Mouse (Mus musculus) MEL (cell line): Measurements from ENCODE around the gene Mcm2. TPM values are rescaled to one million over a fixed set of nuclear protein-coding genes. Genes with fewer than 3 reads are reported as not detected.
A peak's percentile ranks its signal among the peaks of the same experiment; 100 is the strongest.

ENCODE experiments used
- DNase-seq: peaks from one replicate; pipeline ENCODE4 v3.0.0; 2011; ENCODE audit warnings: low read depth, low spot score
- H3K27ac ChIP-seq: 2 replicates; pipeline ENCODE4 v1.5.1; 2012; ENCODE audit warnings: low read depth, mild to moderate bottlenecking, control low read depth, low read length, moderate library complexity; ENCODE audit not compliant: control insufficient read depth
- H3K27me3 ChIP-seq, 2 experiments: fragments of 150-350 bp in 1 of 2; sonication (generic) in 1 of 2; 2 replicates each; pipeline ENCODE4 v1.6.1; 2012; ENCODE audit warnings: low read length in 2 of 2, mild to moderate bottlenecking in 2 of 2, improper control_type of control experiment in 1 of 2, moderate library complexity in 1 of 2; ENCODE audit not compliant: insufficient read depth in 2 of 2, control insufficient read depth in 1 of 2
- H3K36me3 ChIP-seq, 2 experiments: 2 replicates each; pipeline ENCODE4 v1.6.1; 2012 to 2014; ENCODE audit warnings: low read length in 2 of 2, improper control_type of control experiment in 1 of 2, inconsistent platforms in 1 of 2, mild to moderate bottlenecking in 1 of 2; ENCODE audit not compliant: insufficient read depth in 2 of 2, control insufficient read depth in 1 of 2
- H3K4me1 ChIP-seq, 2 experiments: fragments of 150-350 bp in 1 of 2; sonication (generic) in 1 of 2; 2 replicates each; pipeline ENCODE4 v1.6.1; 2012; ENCODE audit warnings: low read length in 2 of 2, improper control_type of control experiment in 1 of 2, mild to moderate bottlenecking in 1 of 2; ENCODE audit not compliant: insufficient read depth in 2 of 2, control insufficient read depth in 1 of 2
- H3K4me3 ChIP-seq, 2 experiments: fragments of 150-350 bp in 1 of 2; sonication (generic) in 1 of 2; 2 replicates each; pipeline ENCODE4 v1.5.1; 2012; ENCODE audit warnings: low read depth in 2 of 2, low read length in 2 of 2, mild to moderate bottlenecking in 2 of 2, moderate library complexity in 2 of 2, control low read depth in 1 of 2, improper control_type of control experiment in 1 of 2; ENCODE audit not compliant: control insufficient read depth in 1 of 2, insufficient read depth in 1 of 2
- H3K79me2 ChIP-seq: 2 replicates; pipeline ENCODE4 v1.6.1; 2012; ENCODE audit warnings: mild to moderate bottlenecking, low read length, moderate library complexity; ENCODE audit not compliant: control insufficient read depth, poor library complexity, insufficient read depth
- H3K9ac ChIP-seq: 2 replicates; pipeline ENCODE4 v1.6.1; 2012; ENCODE audit warnings: low read depth, mild to moderate bottlenecking, control low read depth, low read length, moderate library complexity; ENCODE audit not compliant: control insufficient read depth, poor library complexity, severe bottlenecking
- H3K9me3 ChIP-seq: fragments of 150-350 bp; sonication (generic); replicated peaks from 2 replicates; pipeline ENCODE4 v1.6.1; 2012; ENCODE audit warnings: mild to moderate bottlenecking, low read length, improper control_type of control experiment, moderate library complexity; ENCODE audit not compliant: insufficient read depth
- BHLHE40 ChIP-seq: IDR thresholded peaks from 2 replicates; pipeline ENCODE4 v1.6.1; 2012; ENCODE audit warnings: low read depth, mild to moderate bottlenecking, inconsistent platforms, low read length, improper control_type of control experiment, borderline replicate concordance
- CHD1 ChIP-seq: IDR thresholded peaks from 2 replicates; pipeline ENCODE4 v1.6.1; 2012; ENCODE audit warnings: low read depth, mild to moderate bottlenecking, inconsistent platforms, low read length, improper control_type of control experiment
- CHD2 ChIP-seq: IDR thresholded peaks from 2 replicates; pipeline ENCODE4 v1.6.1; 2011; ENCODE audit warnings: low read length, improper control_type of control experiment
- CTCF ChIP-seq, 3 experiments: IDR thresholded peaks in 2 of 3; conservative IDR thresholded peaks in 1 of 3; 2 replicates each; pipeline ENCODE4 v1.5.1; 2011 to 2012; ENCODE audit warnings: low read length in 3 of 3, low read depth in 2 of 3, mild to moderate bottlenecking in 2 of 3, improper control_type of control experiment in 1 of 3, inconsistent platforms in 1 of 3, mixed read lengths in 1 of 3, moderate library complexity in 1 of 3; ENCODE audit not compliant: control insufficient read depth in 1 of 3, insufficient read depth in 1 of 3, poor library complexity in 1 of 3, severe bottlenecking in 1 of 3
- E2F4 ChIP-seq: IDR thresholded peaks from 2 replicates; pipeline ENCODE4 v1.6.1; 2011; ENCODE audit warnings: low read depth, low read length, improper control_type of control experiment, borderline replicate concordance
- ELF1 ChIP-seq: IDR thresholded peaks from 2 replicates; pipeline ENCODE4 v1.6.1; 2014; ENCODE audit warnings: low read depth, mild to moderate bottlenecking, inconsistent platforms, low read length, improper control_type of control experiment, moderate library complexity
- EP300 ChIP-seq, 2 experiments: IDR thresholded peaks; 2 replicates each; pipeline ENCODE4 v1.6.1; 2011; ENCODE audit warnings: improper control_type of control experiment in 2 of 2, low read length in 2 of 2, low read depth in 1 of 2, mild to moderate bottlenecking in 1 of 2
- ETS1 ChIP-seq: IDR thresholded peaks from 2 replicates; pipeline ENCODE4 v1.6.1; 2012; ENCODE audit warnings: low read depth, mild to moderate bottlenecking, inconsistent platforms, low read length, improper control_type of control experiment, moderate library complexity
- GABPA ChIP-seq: IDR thresholded peaks from 2 replicates; pipeline ENCODE4 v1.6.1; 2012; ENCODE audit warnings: low read depth, mild to moderate bottlenecking, inconsistent platforms, low read length, improper control_type of control experiment, moderate library complexity
- GATA1 ChIP-seq: IDR thresholded peaks from 2 replicates; pipeline ENCODE4 v1.6.1; 2011; ENCODE audit warnings: low read depth, low read length, improper control_type of control experiment
- HCFC1 ChIP-seq: IDR thresholded peaks from 2 replicates; pipeline ENCODE4 v1.6.1; 2012; ENCODE audit warnings: low read depth, mild to moderate bottlenecking, inconsistent platforms, low read length, improper control_type of control experiment, moderate library complexity
- JUND ChIP-seq: IDR thresholded peaks from 2 replicates; pipeline ENCODE4 v1.6.1; 2011; ENCODE audit warnings: low read depth, mild to moderate bottlenecking, improper control_type of control experiment, low read length
- MAX ChIP-seq: IDR thresholded peaks from 2 replicates; pipeline ENCODE4 v1.6.1; 2011; ENCODE audit warnings: low read length, improper control_type of control experiment
- MAZ ChIP-seq: IDR thresholded peaks from 2 replicates; pipeline ENCODE4 v1.6.1; 2012; ENCODE audit warnings: low read depth, mild to moderate bottlenecking, inconsistent platforms, low read length, improper control_type of control experiment
- MEF2A ChIP-seq: IDR thresholded peaks from 2 replicates; pipeline ENCODE4 v1.6.1; 2014; ENCODE audit warnings: low read depth, mild to moderate bottlenecking, inconsistent platforms, low read length, improper control_type of control experiment; ENCODE audit not compliant: poor library complexity, insufficient replicate concordance, severe bottlenecking; ENCODE audit errors: extremely low read depth
- MXI1 ChIP-seq: IDR thresholded peaks from 2 replicates; pipeline ENCODE4 v1.6.1; 2011; ENCODE audit warnings: mild to moderate bottlenecking, low read depth, low read length, improper control_type of control experiment
- MYB ChIP-seq: IDR thresholded peaks from 2 replicates; pipeline ENCODE4 v1.6.1; 2011; ENCODE audit warnings: mild to moderate bottlenecking, low read depth, low read length, improper control_type of control experiment
- MYC ChIP-seq: IDR thresholded peaks from 2 replicates; pipeline ENCODE4 v1.6.1; 2011; ENCODE audit warnings: low read depth, mild to moderate bottlenecking, low read length, improper control_type of control experiment, moderate library complexity
- NELFE ChIP-seq: IDR thresholded peaks from 2 replicates; pipeline ENCODE4 v1.6.1; 2011; ENCODE audit warnings: low read depth, low read length, improper control_type of control experiment
- NRF1 ChIP-seq: IDR thresholded peaks from 2 replicates; pipeline ENCODE4 v1.6.1; 2014; ENCODE audit warnings: low read depth, mild to moderate bottlenecking, inconsistent platforms, low read length, improper control_type of control experiment, moderate library complexity; ENCODE audit not compliant: poor library complexity, insufficient read depth, severe bottlenecking
- POLR2A ChIP-seq, 2 experiments: IDR thresholded peaks; 2 replicates each; pipeline ENCODE4 v1.6.1; 2011 to 2012; ENCODE audit warnings: low read length in 2 of 2, mild to moderate bottlenecking in 2 of 2, control low read depth in 1 of 2, improper control_type of control experiment in 1 of 2, low read depth in 1 of 2, moderate library complexity in 1 of 2; ENCODE audit not compliant: control insufficient read depth in 1 of 2, insufficient read depth in 1 of 2, poor library complexity in 1 of 2
- POLR2AphosphoS2 ChIP-seq: IDR thresholded peaks from 2 replicates; pipeline ENCODE4 v1.6.1; 2011; ENCODE audit warnings: low read length, improper control_type of control experiment
- POLR2AphosphoS5 ChIP-seq: IDR thresholded peaks from 2 replicates; pipeline ENCODE4 v1.6.1; 2012; ENCODE audit warnings: low read depth, borderline replicate concordance, mild to moderate bottlenecking, inconsistent platforms, low read length, moderate library complexity, mixed read lengths
- RCOR1 ChIP-seq: IDR thresholded peaks from 2 replicates; pipeline ENCODE4 v1.6.1; 2012; ENCODE audit warnings: low read depth, mild to moderate bottlenecking, inconsistent platforms, low read length, improper control_type of control experiment
- SIN3A ChIP-seq: IDR thresholded peaks from 2 replicates; pipeline ENCODE4 v1.6.1; 2012; ENCODE audit warnings: low read length, improper control_type of control experiment, inconsistent platforms
- SMC3 ChIP-seq: IDR thresholded peaks from 2 replicates; pipeline ENCODE4 v1.6.1; 2011; ENCODE audit warnings: low read depth, low read length, improper control_type of control experiment
- TAL1 ChIP-seq: IDR thresholded peaks from 2 replicates; pipeline ENCODE4 v1.6.1; 2012; ENCODE audit warnings: mild to moderate bottlenecking, inconsistent platforms, low read length, moderate library complexity, mixed read lengths
- TBP ChIP-seq: IDR thresholded peaks from 2 replicates; pipeline ENCODE4 v1.8.0; 2011; ENCODE audit warnings: low read depth, low read length, improper control_type of control experiment
- TCF12 ChIP-seq: IDR thresholded peaks from 2 replicates; pipeline ENCODE4 v1.6.1; 2014; ENCODE audit warnings: low read depth, mild to moderate bottlenecking, inconsistent platforms, low read length, improper control_type of control experiment, moderate library complexity
- UBTF ChIP-seq: IDR thresholded peaks from 2 replicates; pipeline ENCODE4 v1.6.1; 2012; ENCODE audit warnings: low read depth, mild to moderate bottlenecking, inconsistent platforms, low read length, improper control_type of control experiment, moderate library complexity, borderline replicate concordance; ENCODE audit not compliant: insufficient read depth
- USF1 ChIP-seq: IDR thresholded peaks from 2 replicates; pipeline ENCODE4 v1.6.1; 2014; ENCODE audit warnings: low read depth, mild to moderate bottlenecking, inconsistent platforms, low read length, improper control_type of control experiment, moderate library complexity
- USF2 ChIP-seq, 2 experiments: IDR thresholded peaks; 2 replicates each; pipeline ENCODE4 v1.6.1; 2011 to 2012; ENCODE audit warnings: improper control_type of control experiment in 2 of 2, low read length in 2 of 2, borderline replicate concordance in 1 of 2, inconsistent platforms in 1 of 2, low read depth in 1 of 2, mild to moderate bottlenecking in 1 of 2; ENCODE audit not compliant: insufficient read depth in 1 of 2
- ZC3H11A ChIP-seq: IDR thresholded peaks from 2 replicates; pipeline ENCODE4 v1.6.1; 2012; ENCODE audit warnings: low read depth, mild to moderate bottlenecking, inconsistent platforms, low read length, improper control_type of control experiment
- ZKSCAN1 ChIP-seq: IDR thresholded peaks from 2 replicates; pipeline ENCODE4 v1.6.1; 2012; ENCODE audit warnings: low read depth, mild to moderate bottlenecking, inconsistent platforms, low read length, improper control_type of control experiment, moderate library complexity
- ZNF384 ChIP-seq: IDR thresholded peaks from 2 replicates; pipeline ENCODE4 v1.6.1; 2012; ENCODE audit warnings: low read depth, mild to moderate bottlenecking, inconsistent platforms, low read length, improper control_type of control experiment
- polyA plus RNA-seq, 2 experiments: library from polyadenylated mRNA; stranded (reverse) in 1 of 2; unstranded in 1 of 2; fragments of >175 nt in 1 of 2; fragments of >200 nt in 1 of 2; gene quantifications; 2 replicates each; pipeline versions ENCODE4 v1.2.1 to v1.2.4; 2012; ENCODE audit warnings: low replicate concordance in 2 of 2, low read depth in 1 of 2; ENCODE audit not compliant: insufficient read length in 2 of 2, insufficient read depth in 1 of 2, missing spikeins in 1 of 2
- total RNA-seq: library from RNA; depleted of rRNA; stranded (reverse); fragments of 300-350 nt; gene quantifications from 2 replicates; pipeline ENCODE4 v1.2.3, GENCODE M21; 2012

The Mcm2 gene
- total and polyA plus RNA-seq, 3 experiments = 110 to 268 (median 242) TPM

DNA sequence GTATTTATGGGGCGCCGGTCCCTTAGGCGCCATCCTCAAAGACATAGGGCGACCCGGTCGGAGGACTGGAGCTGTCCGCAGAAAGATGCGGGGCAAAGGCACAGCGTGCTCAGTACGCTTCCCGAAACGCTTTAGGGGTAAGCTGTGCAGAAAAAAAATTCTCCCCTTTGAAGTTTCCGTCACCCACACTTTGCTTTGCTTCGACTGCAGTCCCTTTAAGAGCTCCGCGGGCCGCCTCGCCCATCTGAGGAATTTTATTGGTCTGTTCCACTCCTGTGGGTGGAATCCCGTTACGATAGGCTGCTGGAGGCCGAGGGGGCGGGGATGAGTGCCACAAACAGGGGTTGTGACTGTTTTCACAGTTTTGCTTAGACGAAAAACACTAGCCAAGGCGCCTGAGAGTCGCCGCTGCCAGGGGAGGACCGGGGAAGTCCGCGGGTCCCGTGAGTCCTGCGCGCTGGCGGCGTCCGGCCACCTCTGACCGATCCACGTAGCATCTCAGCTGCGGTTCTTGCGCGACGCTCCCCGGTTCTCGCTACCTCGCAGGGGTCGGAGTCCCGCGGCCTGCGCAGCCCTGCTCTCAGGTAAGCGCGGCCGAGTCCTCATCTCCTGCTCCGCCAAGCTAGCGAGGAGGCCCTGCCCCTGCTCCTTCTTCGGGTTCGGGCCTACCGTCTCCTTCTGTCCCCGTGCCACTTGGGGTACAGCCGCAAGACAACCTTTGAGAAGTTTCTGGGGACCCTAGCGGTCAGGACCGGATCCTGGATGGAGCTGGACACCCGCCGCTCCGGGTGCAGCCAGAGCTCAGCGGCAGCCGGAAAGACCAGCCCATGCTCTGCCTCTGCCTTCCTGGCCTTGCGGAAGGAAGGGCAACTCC lies 3.6 kb upstream of the Mcm2 start, which contains the start of gene Tpra1:
Gene Tpra1 (plus strand): TSS at position 305 of the 874 bp plus-strand sequence.
- Histone ChIP-seq H3K79me2 (peaks cover 25% of the 10 kb centered on the region), H3K4me3 (peak within 1 kb of the TSS; percentile 61 to 91), H3K4me1 (peaks cover 0 to 20% of the 10 kb centered on the region in 2 experiments; a peak in 2 of 4 replicates), H3K36me3 (peaks cover 0 to 10% of the 10 kb centered on the region in 2 experiments; a peak in 2 of 4 replicates), H3K9me3 (no peaks in the 10 kb centered on the region), H3K27me3 (no peaks in the 10 kb centered on the region), H3K9ac (peak within 1 kb of the TSS; percentile 90), H3K27ac (peak within 1 kb of the TSS; percentile 58)
- DNase-seq = peak; percentile 99
- peak; percentile 92 for TF ChIP-seq MXI1
- TF ChIP-seq TBP = peak; percentile 79
- TF ChIP-seq CTCF (IDR thresholded peaks at IDR 0.05 in 2 of 3, conservative IDR thresholded peaks at IDR 0.05 in 1 of 3; ENCODE audit: control insufficient read depth in 1 of 3, insufficient read depth in 1 of 3, low read depth in 2 of 3, low read length in 3 of 3, poor library complexity in 1 of 3, severe bottlenecking in 1 of 3) = no peak
- TF ChIP-seq JUND = no peak
- no peak for TF ChIP-seq NRF1
- peak; percentile 51 to 78 for TF ChIP-seq POLR2A (IDR thresholded peaks at IDR 0.05; ENCODE audit: control insufficient read depth in 1 of 2, insufficient read depth in 1 of 2, low read depth in 1 of 2, low read length in 2 of 2, poor library complexity in 1 of 2)
- no peak for TF ChIP-seq CHD1
- TF ChIP-seq USF1 = no peak
- peak; percentile 99 for TF ChIP-seq SIN3A
- no peak for TF ChIP-seq SMC3
- TF ChIP-seq ZC3H11A = no peak
- no peak for TF ChIP-seq POLR2AphosphoS2
- TF ChIP-seq ZKSCAN1 = no peak
- peak; percentile 83 for TF ChIP-seq HCFC1
- TF ChIP-seq CHD2 = no peak
- no peak for TF ChIP-seq USF2 (IDR thresholded peaks at IDR 0.05; ENCODE audit: borderline replicate concordance in 1 of 2, insufficient read depth in 1 of 2, low read depth in 1 of 2, low read length in 2 of 2)
- TF ChIP-seq POLR2AphosphoS5 = no peak
- peak; percentile 66 for TF ChIP-seq NELFE
- TF ChIP-seq RCOR1 = no peak
- 0 out of 2 replicates have a peak, but pooled peaks have one; percentile 45 for TF ChIP-seq MYC
- TF ChIP-seq GATA1 = no peak
- no peak for TF ChIP-seq MEF2A
- TF ChIP-seq MYB = no peak
- TF ChIP-seq MAZ = no peak; the same call in 1 of the 2 replicates
- no peak for TF ChIP-seq E2F4
- no peak for TF ChIP-seq GABPA
- TF ChIP-seq ZNF384 = no peak
- TF ChIP-seq BHLHE40 = no peak
- TF ChIP-seq TCF12 = no peak
- 0 out of 2 replicates have a peak, but pooled peaks have one; percentile 43 for TF ChIP-seq ELF1
- no peak for TF ChIP-seq ETS1
- TF ChIP-seq UBTF = peak; percentile 64; the same call in 1 of the 2 replicates
- no peak for TF ChIP-seq MAX
- no peak for TF ChIP-seq EP300 (IDR thresholded peaks at IDR 0.05; ENCODE audit: low read depth in 1 of 2, low read length in 2 of 2)
- no peak for TF ChIP-seq TAL1
